Mouse (Mus musculus) CH12.LX (cell line): ENCODE data around the gene Tpi1.

Experiments
- CTCF ChIP-seq, 2 experiments: IDR thresholded peaks in 1 of 2; conservative IDR thresholded peaks in 1 of 2; 2 replicates each; pipeline ENCODE4 v1.5.1; 2011 to 2012; ENCODE audit warnings: low read depth in 2 of 2, low read length in 2 of 2, improper control_type of control experiment in 1 of 2, inconsistent platforms in 1 of 2, mild to moderate bottlenecking in 1 of 2, moderate library complexity in 1 of 2
- EP300 ChIP-seq: IDR thresholded peaks from 2 replicates; pipeline ENCODE4 v1.6.1; 2011; ENCODE audit warnings: low read length, improper control_type of control experiment
- HCFC1 ChIP-seq: IDR thresholded peaks from 2 replicates; pipeline ENCODE4 v1.6.1; 2012; ENCODE audit warnings: low read depth, mild to moderate bottlenecking, inconsistent platforms, low read length, improper control_type of control experiment
- KAT2A ChIP-seq: IDR thresholded peaks from 2 replicates; pipeline ENCODE4 v1.6.1; 2012; ENCODE audit warnings: low read length, improper control_type of control experiment, inconsistent platforms; ENCODE audit not compliant: insufficient replicate concordance
- MAX ChIP-seq: IDR thresholded peaks from 2 replicates; pipeline ENCODE4 v1.6.1; 2011; ENCODE audit warnings: low read length, improper control_type of control experiment
- POLR2AphosphoS2 ChIP-seq: IDR thresholded peaks from 2 replicates; pipeline ENCODE4 v1.6.1; 2011; ENCODE audit warnings: low read depth, low read length, improper control_type of control experiment
- USF2 ChIP-seq: conservative IDR thresholded peaks from 2 replicates; pipeline ENCODE4 v1.6.1; 2011; ENCODE audit warnings: low read depth, low read length, improper control_type of control experiment

- TF ChIP-seq POLR2AphosphoS2 (peak; percentile 87), CTCF (conservative IDR thresholded peaks at IDR 0.05 in 1 of 2, IDR thresholded peaks at IDR 0.05 in 1 of 2; ENCODE audit: low read depth in 2 of 2, low read length in 2 of 2) (no peak), KAT2A (no peak), EP300 (no peak), MAX (no peak), USF2 (no peak), HCFC1 (no peak)
Observed at GRCm38 (mm10) chr6:124809775-124810538, 4.1 kb downstream of the Tpi1 start.
